Comparison of ENCODE assay signal across 8 mouse cellular contexts in genomic region chr1:34433891-34434521, GRCm38 (mm10). TPM values are rescaled to one million over a fixed set of nuclear protein-coding genes. Genes with fewer than 3 reads are reported as not detected.
DNase-seq lines count a peak whose midpoint lies in the region; ATAC-seq and TF ChIP-seq lines count a peak whose summit lies in the region.

No protein-coding gene starts in this region.

- no peak for TF ChIP-seq POLR2A in bone marrow macrophage, adult 2 months (IDR thresholded peaks at IDR 0.05; ENCODE audit: borderline replicate concordance, low read depth, low read length)

- 4% methylated on average over 19 of the region's 19 CpGs for WGBS in forebrain, embryonic 14.5 days

- H3K9me3 ChIP-seq in forebrain, embryonic 14.5 days (replicated peaks; ENCODE audit: control insufficient read depth, low read length) = peaks cover 9% of the 10 kb centered on the region; the same call in 1 of the 2 replicates

- H3K27ac ChIP-seq in bone marrow macrophage, adult 2 months (ENCODE audit: insufficient read depth, low read depth, low read length) = peak overlapping the region; percentile 85
- H3K27ac ChIP-seq in forebrain, embryonic 14.5 days (ENCODE audit: low read depth, low read length) = peak overlapping the region; percentile 86; the same call in 1 of the 2 replicates

- H3K4me1 ChIP-seq in bone marrow macrophage, adult 2 months (ENCODE audit: control insufficient read depth, insufficient read depth, low read length) = peaks cover 11% of the 10 kb centered on the region
- H3K4me1 ChIP-seq in forebrain, embryonic 14.5 days (ENCODE audit: control insufficient read depth, insufficient read depth, low read length) = peaks cover 13% of the 10 kb centered on the region

- peak; percentile 23 for DNase-seq in kidney, adult 9 months
- no peak for DNase-seq in kidney, adult 11 months
- peak; percentile 61 for DNase-seq in forebrain, embryonic 14.5 days (ENCODE audit: low spot score)
- DNase-seq in lung, postnatal 25 days (ENCODE audit: low spot score) = peak; percentile 7
- DNase-seq in spleen, postnatal 10 days (ENCODE audit: low spot score in 2 of 2) = peak; percentile 22 to 46
- DNase-seq in frontal cortex, postnatal 25 days (ENCODE audit: low spot score in 2 of 2) = no peak

- H3K4me3 ChIP-seq in bone marrow macrophage, adult 2 months (ENCODE audit: insufficient read depth, low read length) = peak overlapping the region; percentile 66
- peak overlapping the region; percentile 60 for H3K4me3 ChIP-seq in forebrain, embryonic 14.5 days (ENCODE audit: low read depth, low read length)

- H3K27me3 ChIP-seq in forebrain, embryonic 14.5 days (replicated peaks; ENCODE audit: control insufficient read depth, insufficient read depth, low read length) = no peaks in the 10 kb centered on the region

- peak overlapping the region; percentile 58; the same call in 1 of the 2 replicates for H3K9ac ChIP-seq in forebrain, embryonic 14.5 days (ENCODE audit: low read length)

- 0 out of 2 replicates have a peak, but pooled peaks cover 6% of the 10 kb centered on the region for H3K36me3 ChIP-seq in forebrain, embryonic 14.5 days (ENCODE audit: control insufficient read depth, insufficient read depth, low read length)

- ATAC-seq in forebrain, embryonic 14.5 days = no peak
- peak; percentile 54 for ATAC-seq in inflammation-experienced regulatory T-cells, adult 6 months

- H3K4me2 ChIP-seq in forebrain, embryonic 14.5 days (ENCODE audit: low read length) = peak overlapping the region; percentile 50

- TF ChIP-seq CTCF in bone marrow macrophage, adult 2 months (IDR thresholded peaks at IDR 0.05; ENCODE audit: low read depth, low read length) = no peak

RNA-seq across cellular contexts. Expression of gene Ccdc115, which starts 5.5 kb away (rescaled TPM):
- 44.1 and 44.5 TPM in 2 replicates for polyA plus RNA-seq in bone marrow macrophage, adult 2 months (2012; ENCODE audit: insufficient read depth, insufficient read length, missing spikeins)
- polyA plus RNA-seq in forebrain, embryonic 14.5 days (2014; fragmentation: Nextera tagmentation; extraction: Ambion mirVana) = 69.8 and 70.3 TPM in 2 replicates
- 10 to 100 TPM; 31.8 to 43.9 (median 37.2) TPM for polyA plus RNA-seq in inflammation-experienced regulatory T-cells, adult 6 months (2017; shearing (Covaris generic))

RNA-seq across cellular contexts. Expression of gene Imp4, which starts 5.6 kb away (rescaled TPM):
- 35.3 and 40.9 TPM in 2 replicates for polyA plus RNA-seq in bone marrow macrophage, adult 2 months (2012; ENCODE audit: insufficient read depth, insufficient read length, missing spikeins)
- polyA plus RNA-seq in forebrain, embryonic 14.5 days (2014; fragmentation: Nextera tagmentation; extraction: Ambion mirVana) = 68.5 and 69.1 TPM in 2 replicates
- 100 to 1,000 TPM in 2 of 3 experiments, 10 to 100 TPM in 1; 97.9 to 160 (median 117) TPM for polyA plus RNA-seq in inflammation-experienced regulatory T-cells, adult 6 months (2017; shearing (Covaris generic))

RNA-seq across cellular contexts. Expression of gene Ptpn18, which starts 25.6 kb away (rescaled TPM):
- polyA plus RNA-seq in bone marrow macrophage, adult 2 months (2012; ENCODE audit: insufficient read depth, insufficient read length, missing spikeins) = 145 and 150 TPM in 2 replicates
- polyA plus RNA-seq in forebrain, embryonic 14.5 days (2014; fragmentation: Nextera tagmentation; extraction: Ambion mirVana) = 7.1 TPM in 2 replicates
- 100 to 1,000 TPM; 161 to 189 (median 165) TPM for polyA plus RNA-seq in inflammation-experienced regulatory T-cells, adult 6 months (2017; shearing (Covaris generic))

Comparison
In these comparisons a context has a peak if more than half of its experiments do, and no peak if none do; other contexts are left out.
1. DNase-seq: peak in kidney, adult 9 months (single experiment), forebrain, embryonic 14.5 days (single experiment), lung, postnatal 25 days (single experiment) and spleen, postnatal 10 days (2 of 2); none in kidney, adult 11 months (single experiment) and frontal cortex, postnatal 25 days (0 of 2).
2. RNA of gene Ptpn18, which starts 25.6 kb away (polyA plus RNA-seq): 161 to 189 TPM in inflammation-experienced regulatory T-cells, adult 6 months and 145 to 150 TPM in bone marrow macrophage, adult 2 months; 7.1 TPM in forebrain, embryonic 14.5 days; every median in the first group is over 10 times any median in the second.